Mouse (Mus musculus): Measurements from ENCODE around the gene Hoxd11. TPM values are rescaled to one million over a fixed set of nuclear protein-coding genes. Genes with fewer than 3 reads are reported as not detected.

Hoxd11 gene
- polyA plus RNA-seq, 1 experiment: not detected

DNA sequence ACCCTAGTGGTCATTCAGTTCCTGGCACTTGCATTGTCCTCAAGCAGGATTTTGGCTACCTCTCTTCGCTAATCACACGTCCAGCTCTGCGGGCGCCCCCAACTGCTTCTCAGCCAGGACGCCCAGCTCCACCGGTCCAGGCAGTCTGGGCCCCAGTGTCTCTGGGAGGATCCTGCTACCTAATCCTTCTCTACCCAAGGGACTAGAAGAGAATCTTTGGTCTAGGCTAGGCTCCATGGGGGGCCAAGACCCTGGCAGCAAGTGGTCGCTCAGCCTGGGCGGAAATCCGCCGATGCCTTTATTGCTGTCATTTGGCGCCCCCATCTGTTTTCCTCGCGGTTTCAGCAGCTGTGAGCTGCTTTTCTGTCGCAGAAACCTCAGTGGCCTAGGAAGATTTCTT lies 17.7 kb upstream of the Hoxd11 start:
- Histone ChIP-seq H3K9ac (ENCODE audit: low read depth, poor library complexity, severe bottlenecking) (no peak overlapping the region), H3K36me3 (ENCODE audit: control insufficient read depth, insufficient read depth, low read length, poor library complexity, severe bottlenecking) (no peaks in the 10 kb centered on the region), H3K27me3 (ENCODE audit: control insufficient read depth, insufficient read depth, low read length, poor library complexity, severe bottlenecking) (peaks cover 39% of the 10 kb centered on the region), H3K27ac (ENCODE audit: insufficient read depth, low read length) (no peak overlapping the region), H3K4me1 (ENCODE audit: control insufficient read depth, insufficient read depth, low read length) (no peaks in the 10 kb centered on the region), H3K4me3 (ENCODE audit: low read depth, low read length) (peak overlapping the region; percentile 16; the same call in 1 of the 2 replicates), H3K9me3 (replicated peaks; ENCODE audit: control insufficient read depth, insufficient read depth, low read length, poor library complexity, severe bottlenecking) (no peaks in the 10 kb centered on the region)
- TF ChIP-seq POLR2A (IDR thresholded peaks at IDR 0.05; ENCODE audit: insufficient read depth, low read length): no peak
- peak; percentile 54 for TF ChIP-seq CTCF (IDR thresholded peaks at IDR 0.05; ENCODE audit: low read depth, low read length)

DNA sequence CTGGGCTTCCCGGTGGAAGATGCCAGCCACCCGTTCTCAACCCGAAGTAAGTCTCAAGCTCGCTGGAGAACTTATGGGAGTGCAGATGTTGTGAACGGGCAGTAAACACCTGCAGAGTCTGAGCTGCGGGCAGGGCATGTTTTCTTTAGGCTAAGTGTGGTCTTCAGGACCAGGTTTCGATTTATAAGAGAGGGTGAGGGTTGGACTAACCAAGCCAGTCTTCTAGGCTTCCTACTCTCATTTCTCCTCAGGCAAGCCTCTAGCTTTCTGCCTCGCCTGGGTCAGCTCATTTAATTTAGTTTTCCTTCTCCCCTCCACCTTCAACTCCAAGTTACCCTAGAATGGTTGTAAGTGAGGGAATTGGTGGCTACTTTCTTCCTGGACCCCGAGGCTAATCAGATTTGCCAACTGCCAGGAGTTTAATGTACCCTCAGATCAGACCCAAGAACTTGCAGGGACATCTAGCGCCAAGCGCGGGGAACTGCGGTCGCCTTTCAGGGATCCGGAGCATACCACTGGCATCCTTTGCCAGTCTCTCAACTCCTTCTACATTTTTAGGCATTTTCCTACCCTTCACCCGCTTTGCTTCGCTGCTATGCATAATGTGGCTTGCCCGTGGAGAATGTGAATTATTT lies 15.9 kb upstream of the Hoxd11 start:
- Histone ChIP-seq H3K4me1 (ENCODE audit: control insufficient read depth, insufficient read depth, low read length) (no peaks in the 10 kb centered on the region), H3K4me3 (ENCODE audit: low read depth, low read length) (no peak overlapping the region), H3K27ac (ENCODE audit: insufficient read depth, low read length) (no peak overlapping the region), H3K9ac (ENCODE audit: low read depth, poor library complexity, severe bottlenecking) (no peak overlapping the region), H3K36me3 (ENCODE audit: control insufficient read depth, insufficient read depth, low read length, poor library complexity, severe bottlenecking) (no peaks in the 10 kb centered on the region), H3K27me3 (ENCODE audit: control insufficient read depth, insufficient read depth, low read length, poor library complexity, severe bottlenecking) (peaks cover 39% of the 10 kb centered on the region), H3K9me3 (replicated peaks; ENCODE audit: control insufficient read depth, insufficient read depth, low read length, poor library complexity, severe bottlenecking) (no peaks in the 10 kb centered on the region)
- TF ChIP-seq EP300 (IDR thresholded peaks at IDR 0.05; ENCODE audit: insufficient read depth, low read depth, low read length) (no peak), CTCF (IDR thresholded peaks at IDR 0.05; ENCODE audit: low read depth, low read length) (peak; percentile 74)

GRCm38 (mm10) chr2:74666411-74666810 lies 12.9 kb upstream of the Hoxd11 start:
- TF ChIP-seq CTCF (IDR thresholded peaks at IDR 0.05; ENCODE audit: low read depth, low read length): no peak
- no peak for TF ChIP-seq EP300 (IDR thresholded peaks at IDR 0.05; ENCODE audit: insufficient read depth, low read depth, low read length)
- Histone ChIP-seq H3K9ac (ENCODE audit: low read depth, poor library complexity, severe bottlenecking) (no peak overlapping the region), H3K9me3 (replicated peaks; ENCODE audit: control insufficient read depth, insufficient read depth, low read length, poor library complexity, severe bottlenecking) (no peaks in the 10 kb centered on the region), H3K36me3 (ENCODE audit: control insufficient read depth, insufficient read depth, low read length, poor library complexity, severe bottlenecking) (no peaks in the 10 kb centered on the region), H3K4me3 (ENCODE audit: low read depth, low read length) (no peak overlapping the region), H3K27me3 (ENCODE audit: control insufficient read depth, insufficient read depth, low read length, poor library complexity, severe bottlenecking) (peaks cover 37% of the 10 kb centered on the region), H3K4me1 (ENCODE audit: control insufficient read depth, insufficient read depth, low read length) (no peaks in the 10 kb centered on the region), H3K27ac (ENCODE audit: insufficient read depth, low read length) (no peak overlapping the region)

DNA sequence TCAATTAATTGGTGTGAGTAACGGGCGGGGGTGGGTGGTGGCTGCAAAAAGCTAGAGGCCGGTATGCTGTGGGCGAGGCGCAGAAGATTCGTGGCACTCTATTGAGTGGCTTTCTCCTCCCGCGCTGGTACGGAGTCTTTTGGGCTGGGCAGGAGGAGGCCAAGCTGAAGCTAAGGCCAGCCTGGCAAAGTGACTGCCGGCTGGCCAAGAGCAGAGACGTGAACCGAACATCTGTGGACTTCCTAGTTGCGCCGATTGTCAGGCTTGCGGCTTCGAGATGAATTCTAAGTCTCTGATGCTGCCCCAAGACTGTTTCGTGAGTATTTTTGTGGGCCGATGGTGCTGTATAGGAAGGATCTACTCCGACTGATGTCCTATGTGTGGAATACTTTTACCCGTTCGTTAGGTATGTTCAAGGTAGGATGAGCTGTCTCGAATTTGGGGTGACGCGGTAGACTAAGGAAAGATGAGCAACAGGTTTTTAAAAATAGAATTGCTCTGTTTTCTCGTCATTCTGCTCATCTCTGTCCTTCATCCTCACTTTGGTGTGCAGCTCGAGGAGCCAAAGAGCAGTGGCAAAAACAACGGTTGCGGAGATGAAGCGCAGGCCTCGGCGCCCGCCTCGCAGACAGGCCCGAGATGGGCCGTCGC lies 12.0 kb upstream of the Hoxd11 start:
- H3K4me3 ChIP-seq (ENCODE audit: low read depth, low read length): no peak overlapping the region
- H3K36me3 ChIP-seq (ENCODE audit: control insufficient read depth, insufficient read depth, low read length, poor library complexity, severe bottlenecking): no peaks in the 10 kb centered on the region
- H3K9ac ChIP-seq (ENCODE audit: low read depth, poor library complexity, severe bottlenecking): no peak overlapping the region
- TF ChIP-seq POLR2A (IDR thresholded peaks at IDR 0.05; ENCODE audit: insufficient read depth, low read length) (no peak), CTCF (IDR thresholded peaks at IDR 0.05; ENCODE audit: low read depth, low read length) (no peak), EP300 (IDR thresholded peaks at IDR 0.05; ENCODE audit: insufficient read depth, low read depth, low read length) (no peak)
- H3K27me3 ChIP-seq (ENCODE audit: control insufficient read depth, insufficient read depth, low read length, poor library complexity, severe bottlenecking): peaks cover 43% of the 10 kb centered on the region
- no peaks in the 10 kb centered on the region for H3K4me1 ChIP-seq (ENCODE audit: control insufficient read depth, insufficient read depth, low read length)
- no peak overlapping the region for H3K27ac ChIP-seq (ENCODE audit: insufficient read depth, low read length)
- H3K9me3 ChIP-seq (replicated peaks; ENCODE audit: control insufficient read depth, insufficient read depth, low read length, poor library complexity, severe bottlenecking): no peaks in the 10 kb centered on the region

DNA sequence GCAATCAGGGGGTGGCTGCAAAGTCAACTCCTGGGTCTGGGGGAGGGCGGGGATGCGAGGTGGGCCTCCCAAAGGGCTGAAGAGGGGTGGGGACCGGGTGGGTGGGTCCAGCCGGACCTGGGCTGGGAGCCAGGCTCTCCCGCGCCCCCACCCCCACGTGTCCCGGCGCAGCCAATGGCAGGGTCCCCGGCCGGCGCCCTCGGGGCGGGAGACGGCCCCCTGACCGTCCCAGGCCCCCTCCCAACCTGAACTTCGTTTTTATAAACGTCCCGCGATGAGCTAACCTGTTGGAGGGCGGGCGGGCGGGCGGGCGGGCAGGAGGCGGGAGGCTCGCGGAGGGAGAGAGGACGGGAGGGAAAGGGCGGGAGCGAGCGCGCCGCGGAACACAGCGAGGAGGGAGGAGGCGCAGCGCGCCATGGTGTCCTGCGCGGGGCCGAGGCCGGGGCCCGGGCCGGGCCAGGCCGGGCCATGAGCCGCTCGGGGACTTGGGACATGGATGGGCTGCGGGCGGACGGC lies 11.5 kb upstream of the Hoxd11 start, which contains the start of gene Hoxd13:
Gene Hoxd13 (plus strand): TSS at position 469 of the 516 bp plus-strand sequence.
- H3K27me3 ChIP-seq (ENCODE audit: control insufficient read depth, insufficient read depth, low read length, poor library complexity, severe bottlenecking): peaks cover 44% of the 10 kb centered on the region
- H3K9ac ChIP-seq (ENCODE audit: low read depth, poor library complexity, severe bottlenecking): peak within 1 kb of the TSS; percentile 55
- H3K4me1 ChIP-seq (ENCODE audit: control insufficient read depth, insufficient read depth, low read length): no peaks in the 10 kb centered on the region
- H3K27ac ChIP-seq (ENCODE audit: insufficient read depth, low read length): no peak within 1 kb of the TSS
- peak within 1 kb of the TSS; percentile 45 for H3K4me3 ChIP-seq (ENCODE audit: low read depth, low read length)
- no peaks in the 10 kb centered on the region for H3K36me3 ChIP-seq (ENCODE audit: control insufficient read depth, insufficient read depth, low read length, poor library complexity, severe bottlenecking)
- TF ChIP-seq EP300 (IDR thresholded peaks at IDR 0.05; ENCODE audit: insufficient read depth, low read depth, low read length) (no peak), POLR2A (IDR thresholded peaks at IDR 0.05; ENCODE audit: insufficient read depth, low read length) (no peak), CTCF (IDR thresholded peaks at IDR 0.05; ENCODE audit: low read depth, low read length) (no peak)
- no peaks in the 10 kb centered on the region for H3K9me3 ChIP-seq (replicated peaks; ENCODE audit: control insufficient read depth, insufficient read depth, low read length, poor library complexity, severe bottlenecking)
